Mouse (Mus musculus) heart, embryonic 11.5 days (tissue): ENCODE results near the gene Capn1. TPM values are rescaled to one million over a fixed set of nuclear protein-coding genes. Genes with fewer than 3 reads are reported as not detected.

Experiments used
- ATAC-seq: fragments of 200-750 bp; cut with Nextera tagmentation; replicated peaks from 2 replicates; pipeline ENCODE4 v1.8.0; 2017; ENCODE audit warnings: moderate library complexity; ENCODE audit not compliant: insufficient number of reproducible peaks, low FRiP score, low TSS enrichment
- H3K27ac ChIP-seq: fragments of 300-500 bp; sonication (generic); 2 replicates; pipeline ENCODE4 v1.5.1; 2014; ENCODE audit warnings: mild to moderate bottlenecking, low read depth, low read length
- H3K27me3 ChIP-seq: fragments of 300-500 bp; sonication (generic); 2 replicates; pipeline ENCODE4 v1.6.1; 2014; ENCODE audit warnings: mild to moderate bottlenecking, low read length, mixed read lengths; ENCODE audit not compliant: control insufficient read depth, insufficient read depth
- H3K36me3 ChIP-seq: fragments of 300-500 bp; sonication (generic); 2 replicates; pipeline ENCODE4 v1.6.1; 2014; ENCODE audit warnings: mild to moderate bottlenecking, low read length, moderate library complexity, mixed read lengths; ENCODE audit not compliant: control insufficient read depth, insufficient read depth
- H3K4me1 ChIP-seq: fragments of 300-500 bp; sonication (generic); 2 replicates; pipeline ENCODE4 v1.6.1; 2014; ENCODE audit warnings: low read length; ENCODE audit not compliant: control insufficient read depth, insufficient read depth
- H3K4me2 ChIP-seq: fragments of 300-500 bp; sonication (generic); 2 replicates; pipeline ENCODE4 v1.6.1; 2014; ENCODE audit warnings: mild to moderate bottlenecking, moderate library complexity
- H3K4me3 ChIP-seq: fragments of 300-500 bp; sonication (generic); 2 replicates; pipeline ENCODE4 v1.5.1; 2014; ENCODE audit warnings: low read depth, low read length
- H3K9ac ChIP-seq: fragments of 300-500 bp; sonication (generic); 2 replicates; pipeline ENCODE4 v1.6.1; 2014; ENCODE audit warnings: mild to moderate bottlenecking, low read depth, low read length, moderate library complexity
- H3K9me3 ChIP-seq: fragments of 300-500 bp; sonication (generic); replicated peaks from 2 replicates; pipeline ENCODE4 v1.6.1; 2016; ENCODE audit warnings: low read length; ENCODE audit not compliant: control insufficient read depth
- WGBS: fragments of 180-500 bp; shearing (Covaris S2); extraction: QIAGEN DNeasy Blood & Tissue Kit; methylation state at CpG from one replicate; pipeline ENCODE4 v1.1.7; 2014; ENCODE audit not compliant: insufficient replicate concordance; 5-methylcytosine and 5-hydroxymethylcytosine counted together
- polyA plus RNA-seq: library from polyadenylated mRNA; unstranded; fragments of >200 nt; fragmentation: Nextera tagmentation; extraction: Ambion mirVana; gene quantifications from 2 replicates; pipeline ENCODE4 v1.2.1, GENCODE M21; 2014

The Capn1 gene
- 7.7 and 8.5 TPM in 2 replicates for polyA plus RNA-seq

GRCm38 (mm10) chr19:6015511-6016315 lies at the start of gene Capn1:
Gene Capn1, minus strand, starts transcription at chr19:6015897.
- Histone ChIP-seq H3K36me3 (no peaks in the 10 kb centered on the region), H3K9me3 (no peaks in the 10 kb centered on the region), H3K9ac (peak within 1 kb of the TSS; percentile 73), H3K4me1 (peaks cover 9% of the 10 kb centered on the region; the same call in 1 of the 2 replicates), H3K27ac (peak within 1 kb of the TSS; percentile 80), H3K27me3 (peaks cover 6% of the 10 kb centered on the region; the same call in 1 of the 2 replicates), H3K4me3 (peak within 1 kb of the TSS; percentile 60), H3K4me2 (peak within 1 kb of the TSS; percentile 95)
- ATAC-seq: peak; percentile 72
- WGBS: 3% methylated on average over 39 of the region's 40 CpGs

- 94% methylated on average over 6 of the region's 6 CpGs for WGBS
- Histone ChIP-seq H3K27me3 (no peaks in the 10 kb centered on the region), H3K27ac (no peak overlapping the region), H3K4me3 (no peak overlapping the region), H3K9me3 (no peaks in the 10 kb centered on the region), H3K4me2 (no peak overlapping the region), H3K9ac (no peak overlapping the region; the same call in 1 of the 2 replicates), H3K36me3 (no peaks in the 10 kb centered on the region), H3K4me1 (peaks cover 34% of the 10 kb centered on the region)
- no peak for ATAC-seq
Observed at GRCm38 (mm10) chr19:6063081-6063480, 47.4 kb upstream of the Capn1 start.

- H3K4me1 ChIP-seq: peaks cover 30% of the 10 kb centered on the region
- H3K9ac ChIP-seq: peak overlapping the region; percentile 96
- no peaks in the 10 kb centered on the region for H3K27me3 ChIP-seq
- H3K9me3 ChIP-seq: no peaks in the 10 kb centered on the region
- H3K27ac ChIP-seq: no peak overlapping the region
- ATAC-seq: no peak
- 65% methylated on average over 5 of the region's 5 CpGs for WGBS
- H3K4me3 ChIP-seq: peak overlapping the region; percentile 88
- H3K4me2 ChIP-seq: peak overlapping the region; percentile 100
- no peaks in the 10 kb centered on the region for H3K36me3 ChIP-seq
Observed at GRCm38 (mm10) chr19:6062418-6062817, 46.7 kb upstream of the Capn1 start.

DNA sequence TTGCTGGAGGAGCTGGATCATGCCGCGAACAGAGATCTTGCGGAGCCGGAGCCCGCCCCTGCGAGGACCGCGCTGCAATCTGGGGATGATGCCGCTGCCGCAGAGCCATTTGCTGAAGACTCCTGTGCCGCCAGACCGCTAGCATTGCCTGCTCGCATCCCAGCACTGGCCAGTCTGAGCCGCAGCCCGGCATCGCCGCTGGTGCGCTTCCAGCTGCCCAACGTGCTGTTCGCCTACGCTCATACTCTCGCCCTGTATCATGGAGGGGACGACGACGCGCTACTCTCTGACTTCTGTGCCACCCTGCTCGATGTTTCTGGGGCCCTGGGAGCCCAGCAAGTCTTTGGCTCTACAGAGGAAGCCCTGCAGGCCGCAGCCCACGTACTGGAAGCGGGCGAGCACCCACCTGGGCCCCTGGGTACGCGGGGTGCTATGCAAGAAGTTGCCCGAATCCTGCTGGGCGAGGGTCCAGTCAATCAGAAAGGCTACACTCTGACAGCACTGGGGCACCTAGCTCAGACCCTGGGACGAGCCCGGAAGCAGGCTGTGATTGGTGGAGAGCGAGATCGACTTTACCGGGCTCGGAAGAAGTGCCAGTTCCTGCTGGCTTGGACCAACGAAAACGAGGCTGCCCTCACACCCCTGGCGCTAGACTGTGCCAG lies 46.1 kb upstream of the Capn1 start:
- Histone ChIP-seq H3K9me3 (no peaks in the 10 kb centered on the region), H3K27me3 (no peaks in the 10 kb centered on the region), H3K9ac (peak overlapping the region; percentile 96), H3K4me3 (peak overlapping the region; percentile 88), H3K27ac (peak overlapping the region; percentile 98), H3K4me1 (peaks cover 26% of the 10 kb centered on the region), H3K36me3 (no peaks in the 10 kb centered on the region), H3K4me2 (peak overlapping the region; percentile 100)
- WGBS: 2% methylated on average over 41 of the region's 44 CpGs
- no peak for ATAC-seq

- ATAC-seq: peak; percentile 50
- Histone ChIP-seq H3K4me1 (peaks cover 27% of the 10 kb centered on the region), H3K4me2 (peak within 1 kb of the TSS; percentile 100), H3K4me3 (peak within 1 kb of the TSS; percentile 88), H3K36me3 (no peaks in the 10 kb centered on the region), H3K9me3 (no peaks in the 10 kb centered on the region), H3K27ac (peak within 1 kb of the TSS; percentile 98), H3K9ac (peak within 1 kb of the TSS; percentile 96), H3K27me3 (no peaks in the 10 kb centered on the region)
- under 1% methylated on average over 58 of the region's 58 CpGs for WGBS
Observed at GRCm38 (mm10) chr19:6061021-6061533, 45.4 kb upstream of the Capn1 start, which contains the start of gene Znhit2. Gene Znhit2, plus strand, starts transcription at chr19:6061192.

DNA sequence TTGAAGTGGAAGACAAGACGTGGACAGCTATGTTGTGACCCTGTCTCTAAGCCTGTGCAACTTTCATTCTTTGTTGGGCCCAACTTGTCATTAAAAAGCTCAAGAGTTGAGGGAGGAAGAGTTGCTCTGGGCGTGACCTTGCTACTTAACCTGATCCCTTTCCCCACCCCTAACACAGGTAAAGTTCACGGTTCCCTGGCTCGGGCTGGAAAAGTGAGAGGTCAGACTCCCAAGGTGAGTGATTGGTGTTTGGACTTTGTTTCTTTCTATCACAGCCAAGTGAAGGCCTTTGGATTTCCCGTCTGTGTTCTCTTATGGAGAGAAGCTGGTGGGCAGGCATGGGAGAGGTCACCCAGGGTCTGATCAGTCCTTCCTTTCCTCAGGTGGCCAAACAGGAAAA lies 43.3 kb upstream of the Capn1 start:
- ATAC-seq: no peak
- Histone ChIP-seq H3K9ac (peak overlapping the region; percentile 96), H3K9me3 (no peaks in the 10 kb centered on the region), H3K27me3 (no peaks in the 10 kb centered on the region), H3K4me2 (peak overlapping the region; percentile 85), H3K36me3 (peaks cover 9% of the 10 kb centered on the region), H3K27ac (no peak overlapping the region), H3K4me1 (peaks cover 27% of the 10 kb centered on the region), H3K4me3 (peak overlapping the region; percentile 90)
- 80% methylated on average over 5 of the region's 5 CpGs for WGBS

DNA sequence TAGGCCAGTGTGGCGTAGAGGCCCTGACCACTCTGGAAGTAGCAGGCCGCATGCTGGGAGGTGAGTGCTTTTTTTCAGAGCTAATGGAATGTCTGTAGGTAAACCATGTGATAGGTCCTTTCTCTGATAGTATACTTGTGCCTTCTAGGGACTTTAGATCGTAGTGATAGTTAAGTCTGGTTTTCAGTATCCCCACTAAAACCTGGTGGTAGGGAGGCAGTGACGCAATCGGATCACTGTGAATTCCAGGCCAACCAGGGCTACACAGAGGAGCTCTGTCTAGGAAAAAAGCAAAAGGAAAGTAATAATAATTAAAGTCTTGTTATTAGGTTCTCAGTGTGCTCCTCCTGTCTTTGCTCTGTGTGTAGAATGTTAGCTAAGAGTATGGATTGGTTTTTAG lies 42.8 kb upstream of the Capn1 start:
- Histone ChIP-seq H3K4me2 (peak overlapping the region; percentile 85), H3K27ac (peak overlapping the region; percentile 68; the same call in 1 of the 2 replicates), H3K9ac (peak overlapping the region; percentile 96), H3K4me1 (peaks cover 27% of the 10 kb centered on the region), H3K36me3 (peaks cover 13% of the 10 kb centered on the region), H3K27me3 (no peaks in the 10 kb centered on the region), H3K9me3 (no peaks in the 10 kb centered on the region), H3K4me3 (peak overlapping the region; percentile 90)
- ATAC-seq: no peak
- WGBS: 30% methylated on average over 5 of the region's 5 CpGs

DNA sequence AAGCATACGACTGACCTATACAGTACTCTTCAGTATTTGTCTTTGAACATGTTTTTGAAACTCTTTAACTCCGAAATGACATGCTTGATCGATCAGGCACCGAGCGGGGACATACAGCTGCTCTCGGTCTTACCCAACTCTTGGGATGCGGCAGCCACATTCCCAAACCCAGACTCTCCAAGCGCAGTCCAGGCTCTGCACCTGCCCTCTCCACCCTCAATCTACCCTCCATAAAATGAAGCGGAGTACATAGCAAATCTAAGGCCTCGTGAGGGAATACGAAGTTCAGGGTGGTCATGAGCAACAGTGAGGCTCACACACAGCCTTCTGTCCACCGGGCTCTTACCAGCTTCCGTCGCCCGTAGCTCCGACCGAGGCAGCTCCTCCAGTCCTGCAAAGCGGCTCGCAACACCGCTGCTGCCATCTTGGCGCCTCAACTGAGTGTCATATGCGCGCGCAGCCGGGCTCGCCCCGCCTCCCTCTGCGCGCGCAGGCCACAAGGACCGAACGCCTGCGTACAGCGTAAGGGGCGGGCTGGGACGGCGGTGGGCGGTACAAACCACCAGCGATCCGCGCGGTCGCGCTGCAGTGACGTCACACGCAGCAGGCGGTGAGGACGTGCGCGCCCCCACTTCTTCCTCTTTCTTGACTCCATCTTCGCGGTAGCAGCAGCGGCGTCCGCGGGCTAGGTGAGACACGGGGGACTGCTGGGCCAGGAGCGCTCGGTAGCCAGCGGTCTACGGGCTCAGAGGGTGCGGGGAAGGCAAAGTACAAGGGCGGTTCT lies 41.8 kb upstream of the Capn1 start, which contains the start of the genes Mrpl49 and Fau:
Gene Mrpl49 (minus strand): TSS at position 473 of the 784 bp plus-strand sequence.
Gene Fau (plus strand): TSS at position 532 of the 784 bp plus-strand sequence.
- peaks cover 23% of the 10 kb centered on the region for H3K4me1 ChIP-seq
- H3K27ac ChIP-seq: peak within 1 kb of the TSS; percentile 68
- peak within 1 kb of the TSS; percentile 96 for H3K9ac ChIP-seq
- no peaks in the 10 kb centered on the region for H3K27me3 ChIP-seq
- peak within 1 kb of the TSS; percentile 90 for H3K4me3 ChIP-seq
- no peaks in the 10 kb centered on the region for H3K9me3 ChIP-seq
- peaks cover 20% of the 10 kb centered on the region for H3K36me3 ChIP-seq
- peak within 1 kb of the TSS; percentile 85 for H3K4me2 ChIP-seq
- peak; percentile 86 for ATAC-seq
- under 1% methylated on average over 58 of the region's 63 CpGs for WGBS
